Mouse (Mus musculus) heart, postnatal 0 days (tissue): ENCODE measurements around the gene Yap1. TPM values are rescaled to one million over a fixed set of nuclear protein-coding genes. Genes with fewer than 3 reads are reported as not detected.

Source experiments
- ATAC-seq: fragments of 200-750 bp; cut with Nextera tagmentation; 2 replicates; pipeline ENCODE4 v1.8.0; 2017; ENCODE audit warnings: low read depth, moderate number of reproducible peaks, moderate library complexity; ENCODE audit not compliant: insufficient read depth
- DNase-seq: peaks from one replicate; pipeline ENCODE4 v3.0.0-alpha.2; 2016; ENCODE audit warnings: low spot score
- H3K27ac ChIP-seq: fragments of 300-500 bp; sonication (generic); 2 replicates; pipeline ENCODE4 v1.5.1; 2014; ENCODE audit warnings: low read depth, mild to moderate bottlenecking
- H3K27me3 ChIP-seq: fragments of 300-500 bp; sonication (generic); 2 replicates; pipeline ENCODE4 v1.6.1; 2014; ENCODE audit warnings: low read length, mixed read lengths; ENCODE audit not compliant: control insufficient read depth, insufficient read depth
- H3K36me3 ChIP-seq: fragments of 300-500 bp; sonication (generic); replicated peaks from 2 replicates; pipeline ENCODE4 v1.6.1; 2014; ENCODE audit warnings: low read length, mixed read lengths; ENCODE audit not compliant: control insufficient read depth, insufficient read depth
- H3K4me1 ChIP-seq: fragments of 300-500 bp; sonication (generic); 2 replicates; pipeline ENCODE4 v1.6.1; 2014; ENCODE audit warnings: antibody characterized with exemption; ENCODE audit not compliant: control insufficient read depth, insufficient read depth
- H3K4me2 ChIP-seq: fragments of 300-500 bp; sonication (generic); 2 replicates; pipeline ENCODE4 v1.6.1; 2014; ENCODE audit warnings: low read depth, mild to moderate bottlenecking, low read length, moderate library complexity
- H3K4me3 ChIP-seq: fragments of 300-500 bp; sonication (generic); 2 replicates; pipeline ENCODE4 v1.5.1; 2014; ENCODE audit warnings: low read depth, low read length
- H3K9ac ChIP-seq: fragments of 300-500 bp; sonication (generic); replicated peaks from 2 replicates; pipeline ENCODE4 v1.6.1; 2014; ENCODE audit warnings: low read depth, low read length, mixed read lengths
- H3K9me3 ChIP-seq: fragments of 300-500 bp; sonication (generic); replicated peaks from 2 replicates; pipeline ENCODE4 v1.6.1; 2016; ENCODE audit warnings: low read length; ENCODE audit not compliant: control insufficient read depth
- CTCF ChIP-seq: IDR thresholded peaks from 2 replicates; pipeline ENCODE4 v1.5.1; 2016; ENCODE audit warnings: antibody characterized with exemption, control low read depth, low read depth
- EP300 ChIP-seq: IDR thresholded peaks from 2 replicates; pipeline ENCODE4 v1.6.1; 2016; ENCODE audit warnings: antibody characterized with exemption, low read depth
- WGBS: fragments of 180-500 bp; shearing (Covaris S2); extraction: QIAGEN DNeasy Blood & Tissue Kit; methylation state at CpG from one replicate; pipeline ENCODE4 v1.1.7; 2014; 5-methylcytosine and 5-hydroxymethylcytosine counted together
- polyA plus RNA-seq: library from polyadenylated mRNA; unstranded; fragments of >200 nt; fragmentation: Nextera tagmentation; extraction: Ambion mirVana; gene quantifications from 2 replicates; pipeline ENCODE4 v1.2.1, GENCODE M21; 2015
- total RNA-seq: library from RNA; depleted of rRNA; stranded (reverse); fragments of >200 nt; gene quantifications from 2 replicates; pipeline ENCODE4 v1.2.3, GENCODE M21; 2014; ENCODE audit warnings: low replicate concordance; rRNA removed

Yap1 gene
- total and polyA plus RNA-seq, 2 experiments from 2014 or later: 12.9 to 64.9 TPM

GRCm38 (mm10) chr9:7882304-7882865, 122.0 kb downstream of the Yap1 start:
- ATAC-seq (no peak), DNase-seq (no peak)
- no peaks in the 10 kb centered on the region for H3K36me3 ChIP-seq
- WGBS: 89% methylated on average over 1 of the region's 1 CpGs
- no peaks in the 10 kb centered on the region for H3K27me3 ChIP-seq
- H3K27ac ChIP-seq: no peak overlapping the region
- no peak overlapping the region for H3K4me2 ChIP-seq
- no peaks in the 10 kb centered on the region for H3K4me1 ChIP-seq
- no peak overlapping the region for H3K9ac ChIP-seq
- peaks cover 9% of the 10 kb centered on the region; the same call in 1 of the 2 replicates for H3K9me3 ChIP-seq
- no peak overlapping the region for H3K4me3 ChIP-seq
- no peak for TF ChIP-seq CTCF
- no peak for TF ChIP-seq EP300

Other genes with a start within 250 kb of the Yap1 start
- 81.0 and 81.9 TPM in 2 replicates for gene Tmem123, start 240.6 kb downstream of the Yap1 start, total RNA-seq
- gene Tmem123, start 240.6 kb downstream of the Yap1 start, polyA plus RNA-seq: 60.2 and 62.4 TPM in 2 replicates
- gene Birc2, start 167.5 kb downstream of the Yap1 start, total RNA-seq: 26.8 and 32.8 TPM in 2 replicates
- 21.3 and 23.0 TPM in 2 replicates for gene Birc2, start 167.5 kb downstream of the Yap1 start, polyA plus RNA-seq
- 7.1 and 7.2 TPM in 2 replicates for gene Birc3, start 131.4 kb downstream of the Yap1 start, total RNA-seq
- gene Birc3, start 131.4 kb downstream of the Yap1 start, polyA plus RNA-seq: 3.9 and 4.4 TPM in 2 replicates
- 2.7 and 6.4 TPM in 2 replicates for gene Cfap300, start 38.2 kb upstream of the Yap1 start, total RNA-seq
- gene Cfap300, start 38.2 kb upstream of the Yap1 start, polyA plus RNA-seq: 3.0 TPM in 2 replicates
- gene Cep126, start 129.7 kb upstream of the Yap1 start, total RNA-seq: 0.43 and 7.5 TPM in 2 replicates
- gene Cep126, start 129.7 kb upstream of the Yap1 start, polyA plus RNA-seq: 0.98 and 1.1 TPM in 2 replicates